Mouse (Mus musculus) erythroid progenitor cell, adult 5-6 weeks (primary cell): ENCODE data around the gene En2. TPM values are rescaled to one million over a fixed set of nuclear protein-coding genes. Genes with fewer than 3 reads are reported as not detected.

Experiments
- ATAC-seq: replicated peaks from 2 replicates; pipeline ENCODE4 v1.8.0; 2016; ENCODE audit warnings: moderate number of reproducible peaks, mild to moderate bottlenecking, moderate TSS enrichment, inconsistent platforms; ENCODE audit not compliant: poor library complexity, low FRiP score, severe bottlenecking
- total RNA-seq, 2 experiments: library from RNA; stranded (forward) in 1 of 2; stranded (reverse) in 1 of 2; fragments of 150-400 nt in 1 of 2; fragments of 186-747, 209-891 nt in 1 of 2; gene quantifications; 2 replicates each; pipeline versions ENCODE4 v1.2.3 to v1.2.4; 2015 to 2017; ENCODE audit warnings: low replicate concordance in 2 of 2

The En2 gene
- total RNA-seq (2015; ENCODE audit: low replicate concordance) (not detected in 2 replicates), total RNA-seq (2017; ENCODE audit: low replicate concordance) (not detected in 2 replicates)

DNA sequence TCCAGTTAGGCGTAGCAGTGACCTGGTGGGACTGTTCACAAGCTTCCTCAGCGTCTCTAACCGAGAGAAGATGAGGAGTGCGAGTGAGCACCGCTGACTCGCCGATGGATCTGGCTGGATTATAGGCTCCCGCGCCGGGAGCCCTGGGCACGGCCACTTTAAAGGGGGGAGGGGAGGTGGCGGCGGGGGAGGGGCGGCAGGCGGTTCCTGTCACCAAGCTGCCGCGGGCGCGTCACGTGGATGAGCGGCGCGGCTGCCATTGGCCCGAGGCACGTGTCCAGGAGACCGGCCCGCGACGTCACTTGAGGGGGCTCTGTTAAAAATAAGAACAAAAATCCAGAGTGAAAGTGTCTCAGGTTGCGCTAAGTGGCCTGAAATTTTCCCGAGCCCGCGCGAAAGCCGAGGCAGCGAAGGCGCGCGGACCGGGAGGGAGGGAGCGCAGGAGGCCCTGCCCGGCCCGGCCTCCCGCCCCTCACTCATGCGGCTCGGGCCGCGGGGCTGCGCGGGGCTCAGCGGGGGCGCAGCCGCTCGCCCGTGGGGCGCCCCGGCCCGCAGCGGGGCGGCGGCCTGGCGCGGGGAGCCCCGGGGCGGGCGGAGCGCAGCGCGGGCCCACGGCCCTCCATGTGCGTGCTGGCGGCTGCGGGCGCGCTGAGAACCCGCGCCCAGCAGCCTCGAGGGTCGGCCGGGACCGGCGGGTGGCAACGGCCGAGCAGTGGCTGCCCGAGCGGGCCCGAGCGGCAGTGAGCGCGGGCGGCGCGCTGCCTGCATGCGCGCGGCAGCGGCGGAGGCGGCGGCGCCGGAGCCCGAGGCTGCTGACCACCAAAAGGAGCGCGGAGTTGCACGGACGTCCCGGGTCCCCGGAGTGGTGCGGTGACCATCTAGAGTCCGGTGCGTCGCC lies at the start of gene En2:
En2 (plus strand) TSS at position 337 of the 898 bp plus-strand sequence.
- no peak for ATAC-seq

DNA sequence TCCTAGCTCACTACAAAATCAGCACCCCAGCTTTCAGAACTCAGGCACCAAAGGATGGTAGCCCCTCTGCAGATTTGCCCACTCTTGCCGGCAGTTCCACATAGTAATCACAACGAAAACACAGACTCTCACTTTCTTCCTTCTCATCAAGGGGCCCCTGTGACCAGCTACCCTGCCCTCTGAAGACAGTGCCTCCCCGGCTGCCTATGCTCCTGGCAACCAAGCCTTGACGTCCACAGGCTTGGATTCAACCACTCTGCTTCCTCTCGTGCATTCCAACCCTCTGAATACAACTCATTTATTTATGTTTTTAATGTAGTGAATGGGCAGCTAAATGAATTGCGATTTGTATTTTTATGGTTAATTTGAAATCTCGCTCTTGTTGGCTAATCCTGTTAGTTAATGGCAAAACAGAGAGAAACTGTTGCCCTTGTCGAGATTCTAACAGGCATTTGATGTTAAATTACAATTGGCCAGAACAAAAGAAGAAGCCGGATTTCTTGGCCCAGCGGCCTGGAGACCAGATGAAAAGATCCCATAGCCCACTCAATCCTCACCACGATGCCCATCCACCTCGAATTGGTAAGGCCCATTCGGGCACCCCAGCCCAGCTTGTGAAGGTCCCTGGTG lies 48.1 kb upstream of the En2 start:
- no peak for ATAC-seq

DNA sequence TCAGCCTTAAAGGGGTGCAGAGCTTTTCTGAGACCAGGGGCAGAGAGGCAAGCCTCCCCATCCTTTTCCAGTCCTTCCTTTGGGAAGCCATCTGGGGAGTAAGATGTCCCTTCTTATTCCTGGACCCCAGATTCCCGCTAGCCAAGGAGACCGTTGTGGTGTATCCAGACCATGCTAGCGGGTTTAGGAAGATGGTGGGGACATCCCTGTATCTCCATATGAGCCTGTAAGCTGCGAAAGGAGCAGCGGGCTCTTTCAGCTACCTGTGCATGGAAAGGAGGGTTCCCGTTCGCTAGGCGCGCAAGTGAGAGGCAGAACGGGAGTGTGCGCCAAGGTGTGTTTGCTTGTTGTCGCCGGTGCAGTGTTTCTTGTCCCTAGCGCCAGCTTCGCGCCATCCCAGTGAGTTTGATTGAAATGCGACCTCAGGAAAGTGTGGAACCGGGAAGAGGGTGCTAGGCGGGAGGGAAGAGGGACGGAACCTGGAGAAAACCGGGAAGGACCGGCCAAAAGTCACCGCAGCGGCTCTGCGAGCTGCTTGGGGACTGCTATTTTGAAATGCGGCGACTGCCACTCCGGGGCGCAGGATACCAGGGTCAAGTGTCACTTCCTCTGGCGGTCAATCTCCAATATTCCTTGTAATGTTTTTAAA lies 47.5 kb upstream of the En2 start:
- no peak for ATAC-seq

DNA sequence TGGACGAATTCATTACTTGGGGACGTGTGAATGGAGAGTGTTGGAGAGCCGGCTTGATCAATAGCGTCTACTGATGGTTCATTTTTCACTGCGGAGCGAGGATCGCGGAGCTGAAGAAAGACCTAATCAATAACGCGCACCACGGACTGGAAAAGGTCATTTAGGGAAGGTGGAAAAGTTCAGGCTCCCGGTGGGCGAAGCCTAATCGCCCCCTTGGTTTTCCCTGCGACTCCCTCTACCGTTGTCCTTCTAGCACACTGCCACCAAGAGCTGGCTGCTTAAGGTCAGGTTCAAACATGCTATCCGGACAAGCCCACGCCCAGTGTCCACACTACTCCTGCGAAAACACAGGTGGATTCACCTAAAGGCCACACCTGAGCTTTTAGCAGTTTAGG lies 47.0 kb upstream of the En2 start:
- ATAC-seq: no peak

DNA sequence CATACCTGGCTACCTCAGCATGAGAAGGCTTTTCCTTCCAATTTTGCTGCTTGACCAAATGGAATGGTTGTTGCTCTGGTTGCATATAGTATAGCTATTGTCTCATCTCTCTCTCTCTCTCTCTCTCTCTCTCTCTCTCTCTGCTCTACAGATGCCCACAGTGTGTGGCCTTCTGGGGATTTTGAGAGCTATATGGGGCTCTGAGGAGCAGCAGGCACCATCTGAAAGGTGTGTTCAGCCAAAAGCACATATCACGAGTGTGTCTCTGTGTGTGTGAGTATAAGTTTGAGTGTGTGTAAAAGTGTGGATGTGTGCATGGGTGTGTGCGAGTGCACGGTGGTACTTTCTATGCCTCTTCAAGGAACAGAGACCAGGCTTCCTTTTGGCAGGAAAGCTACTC lies 45.9 kb upstream of the En2 start:
- ATAC-seq: no peak

DNA sequence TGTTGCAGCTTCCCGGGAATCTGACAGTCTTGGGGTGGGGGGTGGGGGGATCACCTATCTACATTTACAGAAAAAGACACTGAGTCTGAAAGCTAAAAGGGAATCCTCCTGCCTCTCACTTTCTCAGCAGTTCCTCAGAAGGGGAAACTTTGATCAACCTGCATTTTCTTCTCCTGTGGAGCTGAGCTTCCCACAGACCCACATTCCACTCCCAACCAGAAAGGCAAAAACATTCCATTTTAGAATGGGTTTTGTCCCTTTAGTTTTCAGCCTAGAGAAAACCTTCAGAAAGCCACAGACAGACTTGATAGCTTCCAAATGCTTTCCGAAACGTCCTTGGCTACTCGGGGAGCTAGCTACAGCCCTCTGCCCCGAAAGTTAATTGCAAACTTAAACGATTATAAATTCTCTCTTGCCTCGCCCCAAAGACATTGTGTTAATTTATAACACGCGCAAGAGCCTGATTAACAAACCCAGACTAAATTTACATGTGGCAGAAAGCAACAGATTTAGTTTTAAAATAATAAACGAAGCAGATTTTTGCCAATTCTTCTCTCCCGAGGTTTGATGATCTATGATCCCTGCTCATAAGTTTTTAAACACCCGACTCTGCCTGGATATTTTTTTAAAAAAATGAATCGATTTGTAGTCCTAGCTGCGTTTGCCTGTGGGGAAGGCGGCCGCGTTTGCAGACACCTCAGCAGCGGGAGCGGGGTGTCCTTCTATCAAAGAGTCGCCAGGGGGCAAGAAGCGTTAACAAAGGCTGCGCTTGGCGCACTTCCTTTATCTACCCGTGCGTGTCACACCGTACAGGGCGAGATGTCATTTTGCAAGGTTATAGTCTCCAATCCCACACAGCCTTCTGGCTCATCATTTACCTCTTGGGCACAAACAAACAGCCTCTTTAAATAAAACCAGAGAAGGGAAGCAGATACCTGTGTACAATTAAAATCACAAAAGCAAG lies 42.7 kb upstream of the En2 start:
- no peak for ATAC-seq

DNA sequence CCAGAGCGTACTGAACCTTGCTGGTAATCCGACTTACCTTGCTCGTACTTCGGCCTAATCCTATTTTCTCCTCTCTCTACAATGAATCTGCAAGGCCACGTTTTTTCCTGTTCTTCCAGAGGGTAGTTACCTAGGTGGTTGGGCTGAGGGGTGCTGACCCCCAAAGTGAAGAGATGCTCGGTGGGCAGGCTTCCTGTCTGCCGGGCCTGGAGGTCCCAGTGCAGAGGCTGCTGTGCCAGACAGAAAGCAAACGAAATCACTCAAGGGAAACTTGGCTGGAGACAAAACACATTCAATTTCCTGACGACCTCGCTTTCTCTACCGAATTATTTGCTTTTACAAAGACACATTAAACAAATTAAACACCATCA lies 42.1 kb upstream of the En2 start:
- no peak for ATAC-seq

DNA sequence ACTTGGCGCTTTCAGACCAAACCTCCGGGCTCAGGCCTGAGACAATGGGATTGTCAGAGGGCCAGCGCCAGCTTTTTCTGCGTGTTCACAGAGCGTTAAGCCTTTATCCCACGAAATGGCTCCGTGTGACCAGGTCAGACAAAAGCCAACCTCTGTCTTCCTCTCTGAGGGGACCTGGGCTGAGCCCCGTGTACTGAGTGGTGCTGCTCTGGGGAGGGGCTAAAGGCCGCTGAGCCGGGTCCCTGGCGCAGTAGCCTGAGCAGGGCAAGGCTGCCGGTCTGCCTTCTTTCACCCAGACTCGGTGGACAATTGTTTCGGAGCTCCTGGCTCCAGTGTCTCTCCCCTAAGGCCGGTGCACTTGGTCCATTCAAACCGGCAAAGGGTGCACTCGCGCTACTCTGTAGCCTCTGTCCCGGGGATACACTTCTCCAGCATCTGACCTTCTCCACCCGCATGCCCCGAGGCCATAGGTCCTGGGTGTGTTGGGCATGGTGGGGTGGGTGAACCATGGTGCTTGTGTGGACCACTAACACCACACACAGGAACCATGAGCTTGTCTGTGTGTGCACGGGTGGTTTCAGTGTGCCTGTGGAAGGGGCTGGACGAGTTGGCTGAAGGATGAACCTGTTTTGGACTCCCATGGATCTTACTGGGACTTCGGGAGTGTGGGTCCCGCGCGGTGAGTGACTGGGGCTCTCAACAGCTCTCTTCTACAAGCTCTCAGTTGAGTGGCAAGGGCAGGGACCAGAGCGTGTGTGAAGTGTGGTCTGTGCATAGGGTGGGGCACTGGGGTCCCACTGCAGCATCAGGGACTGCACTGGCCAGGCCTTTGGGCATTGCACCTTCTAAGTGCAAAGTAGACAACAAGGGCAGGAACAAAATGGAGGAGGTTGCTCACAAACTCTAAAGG lies 40.9 kb upstream of the En2 start:
- no peak for ATAC-seq

DNA sequence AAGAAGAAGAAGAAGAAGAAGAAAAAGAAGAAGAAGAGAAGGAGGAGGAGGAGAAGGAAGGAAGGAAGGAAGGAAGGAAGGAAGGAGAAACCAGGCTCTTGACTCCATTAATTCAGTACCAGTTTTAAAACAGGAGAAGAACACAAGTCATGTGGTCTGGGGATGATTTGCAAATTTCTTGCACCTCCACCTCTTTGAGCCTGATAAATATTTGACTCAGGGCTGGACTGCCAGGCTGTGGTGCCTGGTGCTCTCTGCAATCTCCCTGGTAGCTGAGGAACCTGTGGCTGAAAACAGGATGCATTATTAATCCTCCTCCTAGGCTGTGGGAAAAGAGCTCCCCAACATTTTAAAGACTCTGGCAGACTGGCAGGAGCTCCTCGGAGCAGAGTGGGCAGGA lies 36.6 kb upstream of the En2 start:
- ATAC-seq: no peak

DNA sequence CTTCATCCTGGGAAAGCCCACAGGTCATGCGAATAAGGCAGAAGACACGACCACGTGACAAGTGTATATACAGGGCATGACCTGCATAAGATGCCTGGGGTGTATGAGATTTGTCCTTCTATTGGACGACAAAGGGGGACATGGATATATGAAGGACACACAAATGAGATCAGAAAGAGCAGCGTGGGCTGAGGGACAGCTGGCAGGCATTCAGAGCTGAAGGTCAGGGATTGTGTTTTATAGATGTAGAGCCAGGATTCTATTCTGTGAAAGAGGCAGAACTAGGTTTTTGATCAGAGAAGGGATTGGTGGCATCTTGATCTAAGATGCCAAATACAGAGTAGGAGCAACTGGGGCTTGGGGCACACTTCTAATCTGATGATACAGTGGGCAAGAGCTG lies 33.3 kb upstream of the En2 start:
- ATAC-seq: no peak

DNA sequence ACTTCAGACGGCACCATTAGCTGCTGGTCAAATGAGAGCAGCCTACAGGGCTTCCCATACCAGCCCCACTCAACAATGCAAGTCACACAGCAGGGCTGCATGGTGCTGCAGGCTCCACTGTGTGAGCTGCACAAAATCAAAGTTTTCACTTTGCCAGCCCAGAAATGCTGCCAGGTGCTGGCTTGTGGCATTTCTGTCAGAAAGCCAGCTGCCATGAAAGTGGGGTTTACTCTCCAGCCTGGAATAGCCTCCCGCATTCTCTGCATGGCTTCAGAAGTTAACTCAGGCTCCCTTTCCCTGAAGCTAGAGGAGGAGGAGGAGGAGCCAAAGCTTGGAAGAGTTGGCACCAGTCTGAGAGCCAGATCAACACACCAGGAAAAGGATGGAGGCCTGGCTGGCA lies 29.1 kb upstream of the En2 start:
- ATAC-seq: no peak

DNA sequence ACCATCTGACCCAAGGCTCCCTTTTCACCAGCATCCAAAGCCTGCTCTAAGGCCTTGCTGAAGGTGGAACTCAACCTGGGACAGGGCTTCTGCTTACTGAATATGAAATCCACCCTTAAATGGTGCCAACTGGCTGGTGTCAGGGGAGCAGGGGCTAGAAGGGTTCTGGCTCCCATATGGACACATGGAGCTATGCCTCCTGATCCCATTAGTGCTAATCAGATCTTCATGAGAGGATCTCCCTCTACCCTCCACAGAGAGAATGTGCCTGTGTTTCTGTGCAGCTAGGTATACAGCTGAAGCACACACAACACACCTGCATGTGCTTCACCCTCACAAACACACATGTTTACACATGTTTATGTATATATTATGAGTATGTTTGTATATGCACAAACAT lies 20.9 kb upstream of the En2 start:
- ATAC-seq: no peak

DNA sequence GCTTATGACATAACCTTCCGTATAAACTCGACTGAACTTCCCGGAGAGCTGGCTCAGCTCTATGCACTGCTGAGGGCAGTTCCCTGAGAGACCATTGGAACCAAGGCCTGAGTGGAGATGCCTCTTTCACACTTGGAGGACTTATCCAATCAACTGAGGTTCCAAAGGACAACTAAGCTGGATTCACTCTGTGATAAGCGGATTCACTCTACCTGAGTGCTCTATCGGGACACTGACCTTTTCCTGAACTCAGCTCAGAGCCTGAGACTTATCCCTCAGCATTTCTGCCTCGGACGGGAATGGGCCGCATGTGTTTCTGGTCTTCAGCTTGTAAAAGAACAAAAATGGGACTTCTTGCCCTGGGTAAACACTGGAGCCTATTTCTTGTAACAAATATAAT lies 19.5 kb upstream of the En2 start:
- ATAC-seq: no peak

DNA sequence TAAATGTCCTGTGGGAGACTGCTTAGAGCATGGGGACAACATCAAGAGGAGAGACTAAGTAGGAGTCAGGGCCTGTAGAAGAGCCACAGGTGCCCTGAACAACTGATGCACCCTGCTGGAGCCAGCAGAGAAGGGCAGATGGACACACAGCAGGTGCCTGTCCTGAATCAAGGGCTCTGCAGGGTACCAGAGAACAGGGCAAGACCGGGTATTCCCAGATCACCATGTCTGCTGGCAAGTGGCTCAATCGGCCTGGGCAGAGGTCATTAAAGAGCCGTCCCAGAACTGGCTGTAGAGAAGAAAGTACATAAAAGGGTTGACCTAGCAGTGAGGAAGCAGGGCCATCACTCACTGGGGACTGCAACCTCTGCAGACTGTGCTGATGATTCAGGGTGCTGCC lies 17.0 kb upstream of the En2 start:
- ATAC-seq: no peak

DNA sequence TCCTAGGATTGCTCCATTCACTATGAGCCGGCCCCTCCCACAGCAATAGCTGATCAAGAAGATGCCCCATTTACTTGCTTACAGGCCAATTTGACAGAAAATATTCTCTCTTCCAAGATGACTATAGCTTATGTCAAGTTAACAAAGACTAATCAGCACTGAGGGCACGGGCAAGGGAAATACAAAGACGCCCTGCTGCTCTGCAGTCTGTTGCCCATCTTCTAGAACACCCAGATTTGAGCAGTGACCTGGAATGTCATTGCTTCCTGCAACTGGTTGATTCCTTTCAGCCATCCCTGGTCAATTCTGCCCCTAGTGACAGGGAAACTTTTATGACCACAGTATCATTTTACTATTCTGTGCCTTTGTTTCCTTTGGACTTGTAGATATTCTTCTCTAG lies 16.1 kb upstream of the En2 start:
- no peak for ATAC-seq

DNA sequence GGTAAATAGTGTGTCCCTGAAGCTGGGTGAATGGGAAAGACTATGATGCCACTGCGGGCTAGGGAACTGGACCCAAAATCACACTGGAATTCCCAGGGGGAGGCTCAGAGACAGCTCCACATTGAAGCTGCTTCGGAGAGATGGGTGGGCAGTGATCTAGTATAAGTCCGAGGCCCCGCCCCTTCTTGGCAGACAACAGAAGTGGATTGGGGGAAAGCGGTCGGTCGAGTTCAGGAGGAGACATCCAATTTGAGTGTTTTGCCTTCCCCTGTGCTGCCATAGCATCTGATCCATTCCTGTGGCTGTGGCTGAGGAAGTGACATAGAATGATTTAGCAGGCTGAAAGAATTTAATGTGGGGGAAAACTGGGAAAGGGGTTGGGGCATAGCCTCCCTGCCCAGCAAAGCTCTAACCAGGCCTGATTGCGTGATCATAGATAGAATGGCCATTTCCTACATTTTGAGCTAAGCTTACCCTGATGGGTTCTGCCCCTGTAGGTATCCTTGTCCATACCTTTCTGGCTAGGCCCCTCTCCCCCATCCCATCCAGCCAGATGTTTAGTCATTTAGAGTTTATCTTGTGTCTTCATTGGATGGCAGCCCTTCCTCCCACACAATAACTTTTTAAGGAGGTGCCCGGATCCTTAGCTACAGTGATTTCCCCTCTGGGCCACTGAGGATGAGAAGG lies 8.3 kb upstream of the En2 start:
- no peak for ATAC-seq

DNA sequence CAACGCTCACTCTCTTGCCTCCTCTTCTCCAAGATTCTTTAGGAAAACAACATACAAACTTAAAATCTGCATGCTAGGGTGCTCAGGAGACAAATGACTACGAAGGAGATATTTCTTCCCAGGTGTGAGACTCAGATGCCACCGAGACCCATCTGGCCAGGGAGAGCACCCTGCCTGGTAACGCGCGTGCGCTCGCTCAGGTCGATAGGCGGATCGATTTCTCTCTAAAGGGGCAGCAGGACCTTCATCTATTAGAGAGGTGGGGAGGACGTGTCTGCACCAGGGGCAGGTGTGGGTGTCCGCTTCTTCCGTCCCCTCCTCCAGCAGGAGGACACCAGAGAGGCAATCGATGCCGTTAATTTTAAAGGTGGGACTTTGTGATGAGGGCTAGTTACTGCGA lies 7.7 kb upstream of the En2 start:
- ATAC-seq: no peak

DNA sequence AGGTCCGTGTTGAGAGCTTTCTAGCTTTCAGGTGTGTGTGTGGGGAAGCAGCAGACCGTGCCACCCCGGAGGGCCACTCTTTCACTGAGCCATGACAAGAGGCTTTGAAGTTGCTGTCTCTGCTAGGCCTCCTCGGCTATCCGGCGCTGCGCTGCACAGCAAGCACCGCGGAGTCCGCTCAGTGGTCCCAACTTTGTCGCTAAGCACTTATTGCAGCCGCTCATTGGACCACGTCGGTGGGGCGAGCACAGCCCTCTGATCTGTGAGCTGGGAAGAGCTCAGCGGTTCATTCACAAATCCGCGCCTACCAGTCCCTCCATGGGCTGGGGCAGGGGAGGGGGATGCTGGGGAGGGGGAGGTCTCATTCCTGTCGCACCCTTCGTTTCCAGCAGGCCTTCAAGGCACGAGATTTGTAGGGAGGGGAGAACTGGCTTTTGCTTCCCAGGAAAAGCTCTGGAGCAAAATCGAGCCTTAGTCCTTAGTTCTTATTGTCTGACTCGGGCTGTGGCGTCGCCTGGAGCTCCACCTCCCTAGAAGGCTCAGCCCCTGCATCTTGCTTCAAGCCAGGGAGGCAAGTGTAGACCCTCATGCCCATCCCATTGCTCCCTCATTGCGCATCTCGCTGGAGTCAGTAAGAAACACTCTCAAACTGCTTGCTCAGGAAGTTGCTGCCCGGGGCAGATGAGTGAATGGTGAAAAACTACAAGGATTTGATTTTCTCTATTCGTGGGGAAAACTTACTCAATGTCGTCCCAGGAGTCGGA lies 7.0 kb upstream of the En2 start:
- ATAC-seq: no peak
